28 mouse cellular contexts compared by ENCODE assay signal in genomic region chr13:95172346-95172745, GRCm38 (mm10).
"Had no signal": no experiment of that assay in that cellular context is flagged by ENCODE, and none has a peak within 500 bp of the region (broad histone marks: within the 10 kb centered on the region; RNA-seq: fewer than 3 reads in every experiment).

No protein-coding gene starts in this region.

- H3K4me3 ChIP-seq: embryonic facial prominence, embryonic 10.5 days; embryonic facial prominence, embryonic 12.5 days; embryonic facial prominence, embryonic 13.5 days; embryonic facial prominence, embryonic 15.5 days; erythroblast, embryonic 14.5 days; forebrain, embryonic 10.5 days; forebrain, embryonic 12.5 days; forebrain, embryonic 13.5 days; forebrain, embryonic 15.5 days; gastrocnemius, adult 2 months; heart, adult 2 months had no signal

- H3K4me2 ChIP-seq: embryonic facial prominence, embryonic 12.5 days; embryonic facial prominence, embryonic 13.5 days; embryonic facial prominence, embryonic 15.5 days; forebrain, embryonic 12.5 days; forebrain, embryonic 13.5 days; forebrain, embryonic 15.5 days had no signal

- ATAC-seq: forebrain, embryonic 13.5 days; forebrain, embryonic 14.5 days; forebrain, embryonic 15.5 days; forebrain, embryonic 16.5 days; forebrain, postnatal 0 days had no signal

- H3K27me3 ChIP-seq: embryonic facial prominence, embryonic 12.5 days; embryonic facial prominence, embryonic 13.5 days; embryonic facial prominence, embryonic 15.5 days; forebrain, embryonic 12.5 days; forebrain, embryonic 13.5 days; forebrain, embryonic 15.5 days had no signal

- H3K4me1 ChIP-seq: embryonic facial prominence, embryonic 12.5 days; embryonic facial prominence, embryonic 13.5 days; embryonic facial prominence, embryonic 15.5 days; forebrain, embryonic 12.5 days; forebrain, embryonic 13.5 days had no signal

- DNase-seq: cerebellum, adult 2 months; cerebellum, adult 8-10 months; cerebellum, adult 9-10 months; cerebellum, adult 9-11 months; cerebellum, postnatal 10 days; cerebellum, postnatal 14 days; cerebellum, postnatal 25 days; cerebellum, postnatal 36 days; embryo, embryonic 11 days; forebrain, postnatal 0 days; gastrocnemius, adult 2 months; gastrocnemius, postnatal 10 days; gastrocnemius, postnatal 14 days; gastrocnemius, postnatal 25 days; gastrocnemius, postnatal 36 days; heart, adult 18-20 months; heart, adult 2 months had no signal

- H3K36me3 ChIP-seq: embryonic facial prominence, embryonic 10.5 days; embryonic facial prominence, embryonic 12.5 days; embryonic facial prominence, embryonic 13.5 days; embryonic facial prominence, embryonic 15.5 days; forebrain, embryonic 10.5 days; forebrain, embryonic 12.5 days; forebrain, embryonic 15.5 days had no signal

- H3K27ac ChIP-seq: embryonic facial prominence, embryonic 10.5 days; embryonic facial prominence, embryonic 12.5 days; embryonic facial prominence, embryonic 13.5 days; embryonic facial prominence, embryonic 15.5 days; forebrain, embryonic 10.5 days; forebrain, embryonic 12.5 days; forebrain, embryonic 13.5 days; forebrain, embryonic 15.5 days; gastrocnemius, adult 2 months; heart, adult 2 months had no signal

- H3K9me3 ChIP-seq: embryonic facial prominence, embryonic 10.5 days; embryonic facial prominence, embryonic 12.5 days; embryonic facial prominence, embryonic 13.5 days; embryonic facial prominence, embryonic 15.5 days; forebrain, embryonic 10.5 days; forebrain, embryonic 12.5 days; forebrain, embryonic 13.5 days; forebrain, embryonic 15.5 days had no signal

- H3K9ac ChIP-seq: embryonic facial prominence, embryonic 12.5 days; embryonic facial prominence, embryonic 13.5 days; embryonic facial prominence, embryonic 15.5 days; forebrain, embryonic 12.5 days; forebrain, embryonic 13.5 days; forebrain, embryonic 15.5 days; forebrain, postnatal 0 days had no signal
